Mouse (Mus musculus) small intestine, adult 2 months (tissue): ENCODE data around the gene Lrrfip1.

Source experiments
- CTCF ChIP-seq: fragments of 200-500 bp; IDR thresholded peaks from 2 replicates; pipeline ENCODE4 v1.5.1; 2012; ENCODE audit warnings: low read depth, mild to moderate bottlenecking, control low read depth, inconsistent platforms, low read length, moderate library complexity, mixed read lengths; ENCODE audit not compliant: insufficient replicate concordance, insufficient read length; ENCODE audit errors: extremely low read depth
- POLR2A ChIP-seq: fragments of 200-500 bp; IDR thresholded peaks from 2 replicates; pipeline ENCODE4 v1.6.1; 2012; ENCODE audit warnings: low read depth, mild to moderate bottlenecking, control low read depth, inconsistent platforms, low read length, moderate library complexity

- TF ChIP-seq POLR2A (no peak), CTCF (no peak)
Observed at GRCm38 (mm10) chr1:91023960-91024359, 25.4 kb downstream of the Lrrfip1 start.
